Mouse (Mus musculus) embryonic facial prominence, embryonic 10.5 days (tissue): ENCODE measurements around the gene Mrpl43. TPM values are rescaled to one million over a fixed set of nuclear protein-coding genes. Genes with fewer than 3 reads are reported as not detected.
A peak's percentile ranks its signal among the peaks of the same experiment; 100 is the strongest.

Source experiments
- DNase-seq: peaks from one replicate; pipeline ENCODE4 v3.0.0-alpha.2; 2017; ENCODE audit warnings: low spot score
- H3K27ac ChIP-seq: fragments of 300-500 bp; sonication (generic); replicated peaks from 2 replicates; pipeline ENCODE4 v1.5.1; 2016; ENCODE audit warnings: mild to moderate bottlenecking
- H3K27me3 ChIP-seq: fragments of 300-500 bp; sonication (generic); replicated peaks from 2 replicates; pipeline ENCODE4 v1.6.1; 2016; ENCODE audit warnings: low read depth, mild to moderate bottlenecking; ENCODE audit not compliant: poor library complexity, severe bottlenecking
- H3K36me3 ChIP-seq: fragments of 300-500 bp; sonication (generic); replicated peaks from 2 replicates; pipeline ENCODE4 v1.6.1; 2016; ENCODE audit warnings: mild to moderate bottlenecking, moderate library complexity
- H3K4me1 ChIP-seq: fragments of 300-500 bp; sonication (generic); 2 replicates; pipeline ENCODE4 v1.6.1; 2016
- H3K4me3 ChIP-seq: fragments of 300-500 bp; sonication (generic); 2 replicates; pipeline ENCODE4 v1.5.1; 2016; ENCODE audit warnings: mild to moderate bottlenecking, moderate library complexity
- H3K9me3 ChIP-seq: fragments of 300-500 bp; sonication (generic); 2 replicates; pipeline ENCODE4 v1.6.1; 2016; ENCODE audit warnings: mild to moderate bottlenecking
- WGBS: fragments of 180-500 bp; shearing (Covaris S2); methylation state at CpG from one replicate; pipeline ENCODE4 v1.1.7; 2016; 5-methylcytosine and 5-hydroxymethylcytosine counted together
- polyA plus RNA-seq: library from polyadenylated mRNA; unstranded; fragments of >200 nt; fragmentation: Nextera tagmentation; extraction: Ambion mirVana; gene quantifications from 2 replicates; pipeline ENCODE4 v1.2.1, GENCODE M21; 2016

The Mrpl43 gene
- polyA plus RNA-seq, 1 experiment from 2014 or later: 74.8 TPM

DNA sequence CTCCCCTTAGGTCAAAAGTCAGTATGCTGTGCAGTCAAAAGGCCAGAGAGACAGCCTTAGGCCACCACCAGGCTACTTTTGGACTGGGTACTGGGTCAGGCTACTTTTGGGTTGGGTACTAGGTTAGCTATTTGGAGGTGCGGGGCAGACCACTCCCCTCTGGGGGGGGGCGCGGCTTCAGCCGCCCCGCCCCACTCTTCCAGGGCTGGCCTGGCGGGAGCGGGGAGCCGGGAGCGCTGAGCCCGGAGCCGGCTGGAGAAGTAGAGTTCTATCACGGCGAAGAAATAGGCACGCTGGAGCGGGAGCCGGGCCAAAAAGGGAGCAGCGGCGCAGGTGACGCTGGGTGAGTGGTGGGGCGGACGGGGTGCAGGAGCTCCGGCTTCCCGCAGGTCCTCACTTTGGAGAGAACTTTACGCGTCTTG is 8.8 kb upstream of the Mrpl43 start:
- DNase-seq: peak; percentile 69
- no peaks in the 10 kb centered on the region for H3K27me3 ChIP-seq
- WGBS: under 1% methylated on average over 25 of the region's 25 CpGs
- H3K27ac ChIP-seq: peak overlapping the region; percentile 98
- peak overlapping the region; percentile 87 for H3K4me3 ChIP-seq
- peaks cover 33% of the 10 kb centered on the region for H3K36me3 ChIP-seq
- H3K4me1 ChIP-seq: peaks cover 67% of the 10 kb centered on the region
- H3K9me3 ChIP-seq: no peaks in the 10 kb centered on the region

DNA sequence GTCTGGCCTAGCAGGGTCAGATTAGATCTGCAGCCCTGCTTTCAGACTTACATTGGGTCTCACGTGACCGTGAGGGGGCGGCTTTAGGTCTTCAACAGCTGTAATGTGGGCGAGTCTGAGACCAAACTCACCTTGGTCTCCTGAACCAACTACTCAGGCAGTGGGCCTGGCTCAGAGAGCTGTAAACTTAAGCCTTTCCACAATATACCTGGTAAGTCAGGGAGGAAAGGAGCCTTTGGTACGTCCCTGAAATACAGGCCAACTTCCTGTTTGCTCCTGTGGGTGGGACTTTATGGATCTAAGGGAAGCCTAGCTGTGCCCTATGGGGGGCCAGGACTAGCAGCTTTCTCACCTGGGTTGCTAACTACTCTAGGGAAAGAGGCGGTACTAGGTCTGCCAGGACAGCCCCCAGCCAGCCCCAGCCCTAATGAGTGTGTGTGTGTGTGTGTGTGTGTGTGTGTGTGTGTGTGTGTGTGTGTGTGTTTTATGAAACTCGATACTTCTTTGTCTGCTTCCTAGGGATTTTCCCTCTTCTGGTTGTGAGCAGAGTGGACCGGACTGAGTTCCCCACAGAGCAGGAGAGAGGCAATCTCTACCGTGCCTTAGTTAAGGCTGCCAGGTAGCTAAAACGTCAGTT is 8.2 kb upstream of the Mrpl43 start, which contains the start of gene Lzts2:
Gene Lzts2 (plus strand): TSS at position 80 of the 637 bp plus-strand sequence.
- H3K4me1 ChIP-seq: peaks cover 62% of the 10 kb centered on the region
- no peaks in the 10 kb centered on the region for H3K27me3 ChIP-seq
- peak within 1 kb of the TSS; percentile 98 for H3K27ac ChIP-seq
- 6% methylated on average over 10 of the region's 10 CpGs for WGBS
- DNase-seq: peak; percentile 69
- no peaks in the 10 kb centered on the region for H3K9me3 ChIP-seq
- peaks cover 34% of the 10 kb centered on the region for H3K36me3 ChIP-seq
- H3K4me3 ChIP-seq: peak within 1 kb of the TSS; percentile 87

DNA sequence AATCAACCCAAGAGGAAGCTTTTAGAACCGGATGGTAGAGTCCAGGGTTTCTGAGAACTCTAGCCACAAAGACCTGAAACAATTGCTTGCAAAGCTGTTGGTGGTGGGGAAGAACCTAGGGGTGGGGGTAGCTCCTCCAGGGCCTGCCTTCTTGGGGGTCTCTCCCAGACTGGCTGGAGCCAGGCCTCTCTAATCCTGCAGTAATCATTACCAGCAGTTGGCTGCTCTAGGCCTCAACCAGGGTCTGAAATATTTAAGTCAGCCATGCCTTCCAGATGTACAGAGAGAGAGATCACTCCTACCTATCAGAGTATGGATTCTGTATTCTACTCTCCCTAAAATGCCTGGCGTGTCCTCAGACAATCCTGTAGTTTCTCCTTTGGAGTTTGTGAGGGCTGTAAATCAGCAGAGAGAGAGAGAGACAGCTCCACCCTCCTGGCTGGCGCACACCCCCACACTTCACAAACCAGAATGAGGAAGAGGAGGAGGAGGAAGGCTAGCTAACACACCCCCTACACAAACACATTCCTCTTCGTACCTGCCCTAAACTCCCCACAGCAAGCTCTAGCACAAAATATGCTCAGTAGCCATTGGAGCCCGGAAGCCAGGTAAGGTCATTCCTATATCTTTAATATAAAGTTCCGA is 7.5 kb upstream of the Mrpl43 start:
- Histone ChIP-seq H3K4me1 (peaks cover 58% of the 10 kb centered on the region), H3K27me3 (no peaks in the 10 kb centered on the region), H3K27ac (peak overlapping the region; percentile 98), H3K36me3 (peaks cover 41% of the 10 kb centered on the region), H3K4me3 (peak overlapping the region; percentile 87; the same call in 1 of the 2 replicates), H3K9me3 (no peaks in the 10 kb centered on the region)
- WGBS: 55% methylated on average over 6 of the region's 6 CpGs
- peak; percentile 67 for DNase-seq

DNA sequence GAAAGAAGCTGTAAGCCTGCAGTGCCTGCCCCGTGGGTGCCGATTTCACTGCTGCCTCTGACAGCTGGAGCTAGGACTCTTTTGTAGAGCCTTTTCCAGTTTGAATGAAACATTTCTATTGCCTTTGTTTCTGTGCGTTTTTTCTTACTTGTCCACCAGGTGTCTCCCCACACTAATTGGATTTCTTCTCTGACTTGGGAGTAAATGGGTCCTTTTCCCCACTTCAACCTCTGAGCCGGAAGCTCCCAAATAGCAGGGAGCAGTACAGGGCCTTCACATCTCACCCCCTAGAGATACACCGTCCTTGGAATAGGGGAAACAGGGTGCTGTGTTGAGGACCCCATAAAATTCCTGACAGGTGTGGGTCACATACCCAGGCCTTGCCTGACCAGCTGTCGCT is 6.4 kb upstream of the Mrpl43 start:
- Histone ChIP-seq H3K9me3 (no peaks in the 10 kb centered on the region), H3K36me3 (peaks cover 51% of the 10 kb centered on the region), H3K27ac (peak overlapping the region; percentile 98), H3K27me3 (no peaks in the 10 kb centered on the region), H3K4me1 (peaks cover 61% of the 10 kb centered on the region), H3K4me3 (no peak overlapping the region)
- 49% methylated on average over 6 of the region's 6 CpGs for WGBS
- peak; percentile 21 for DNase-seq

DNA sequence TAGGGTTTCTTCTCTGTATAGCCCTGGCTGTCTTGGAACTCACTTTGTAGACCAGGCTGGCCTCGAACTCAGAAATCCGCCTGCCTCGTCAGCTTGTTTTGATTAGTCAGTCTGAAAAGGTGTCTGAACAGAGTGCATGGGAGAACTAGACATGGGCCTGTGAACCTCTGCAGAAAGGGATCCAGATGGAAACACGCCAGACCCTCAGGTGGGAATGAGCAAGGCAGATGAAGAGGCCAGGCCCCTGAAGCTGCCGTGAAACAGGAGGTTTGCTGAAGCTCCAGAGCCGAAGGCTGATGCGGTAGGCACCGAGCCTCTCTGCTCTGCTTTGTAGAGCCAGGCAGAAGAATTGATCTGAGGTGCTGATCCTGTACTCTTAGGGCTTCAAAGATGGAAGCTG is 6.0 kb upstream of the Mrpl43 start:
- H3K36me3 ChIP-seq: peaks cover 56% of the 10 kb centered on the region
- no peak overlapping the region for H3K4me3 ChIP-seq
- peaks cover 63% of the 10 kb centered on the region for H3K4me1 ChIP-seq
- no peaks in the 10 kb centered on the region for H3K9me3 ChIP-seq
- H3K27ac ChIP-seq: peak overlapping the region; percentile 98
- no peak for DNase-seq
- H3K27me3 ChIP-seq: no peaks in the 10 kb centered on the region
- WGBS: 86% methylated on average over 8 of the region's 8 CpGs

DNA sequence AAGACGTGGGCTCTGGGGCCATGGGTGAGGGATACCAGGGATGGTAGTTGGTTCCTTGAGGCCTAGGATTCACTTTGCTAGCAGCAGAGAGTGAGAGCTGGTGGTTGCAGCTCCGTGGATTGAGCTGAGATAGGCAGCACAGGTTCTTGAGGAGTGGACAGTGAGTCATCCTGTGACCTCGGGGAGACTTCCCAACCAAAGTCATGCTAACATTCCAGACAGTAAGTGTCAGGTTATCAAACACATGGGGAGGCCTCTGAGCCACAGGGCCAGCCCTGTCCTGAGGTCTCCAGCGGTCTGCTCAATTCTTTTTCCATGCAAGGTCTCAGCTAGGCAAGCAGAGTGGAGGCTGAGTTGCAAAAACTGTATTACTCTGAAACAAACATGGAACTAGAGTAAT is 4.4 kb upstream of the Mrpl43 start:
- no peaks in the 10 kb centered on the region for H3K9me3 ChIP-seq
- no peak overlapping the region for H3K27ac ChIP-seq
- 91% methylated on average over 4 of the region's 4 CpGs for WGBS
- H3K4me1 ChIP-seq: peaks cover 56% of the 10 kb centered on the region
- H3K36me3 ChIP-seq: peaks cover 57% of the 10 kb centered on the region
- no peaks in the 10 kb centered on the region for H3K27me3 ChIP-seq
- H3K4me3 ChIP-seq: no peak overlapping the region
- DNase-seq: no peak

DNA sequence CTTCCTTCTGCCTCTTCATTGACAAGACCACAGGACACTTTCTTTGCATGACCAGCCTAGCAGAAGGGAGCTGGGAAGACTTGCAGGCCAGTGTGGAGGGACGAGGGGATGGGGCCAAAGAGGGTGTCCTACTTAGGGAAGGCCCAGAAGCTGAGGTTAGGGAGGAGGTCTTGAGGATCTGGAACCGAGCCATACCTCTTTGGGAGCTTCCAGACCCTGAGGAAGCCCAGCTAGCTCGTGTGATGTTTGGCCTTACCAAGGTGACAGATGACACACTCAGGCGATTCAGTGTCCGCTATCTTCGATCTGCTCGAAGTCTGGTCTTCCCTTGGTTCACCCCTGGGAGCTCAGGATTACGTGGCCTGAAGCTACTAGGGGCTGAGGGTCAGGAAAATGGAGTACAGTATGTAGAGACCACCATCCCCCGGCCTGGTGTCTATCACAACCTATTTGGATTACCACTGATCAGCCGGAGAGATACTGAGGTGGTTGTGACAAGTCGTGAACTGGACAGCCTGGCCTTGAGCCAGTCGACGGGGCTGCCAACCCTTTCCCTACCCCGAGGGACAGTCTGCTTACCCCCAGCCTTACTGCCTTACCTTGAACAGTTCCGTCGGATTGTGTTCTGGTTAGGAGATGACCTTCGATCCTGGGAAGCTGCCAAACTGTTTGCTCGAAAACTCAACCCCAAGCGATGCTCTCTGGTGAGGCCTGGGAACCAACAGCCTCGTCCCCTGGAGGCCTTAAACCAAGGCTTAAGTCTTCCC is 1.4 kb upstream of the Mrpl43 start:
- H3K4me3 ChIP-seq: peak overlapping the region; percentile 97
- H3K27ac ChIP-seq: peak overlapping the region; percentile 90

DNA sequence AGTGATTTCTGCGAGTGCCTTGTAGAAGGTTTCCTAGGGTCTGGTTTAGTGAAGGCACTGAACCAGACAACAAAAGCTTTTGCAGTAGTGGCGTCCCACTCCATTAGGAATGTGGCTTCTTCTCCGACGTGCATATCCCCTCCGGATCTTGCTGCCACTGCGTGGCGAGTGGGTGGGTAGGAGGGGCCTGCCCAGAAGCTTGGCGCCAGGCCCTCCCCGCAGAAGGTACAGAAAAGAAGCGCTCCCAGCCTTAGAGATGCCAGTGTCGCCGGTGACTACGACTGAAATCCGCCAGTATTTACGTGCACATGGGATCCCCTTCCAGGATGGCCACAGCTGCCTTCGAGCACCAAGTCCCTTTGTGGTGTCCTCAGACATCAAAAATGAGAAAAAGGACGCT is 779 bp upstream of the Mrpl43 start:
- 46% methylated on average over 17 of the region's 17 CpGs for WGBS
- Histone ChIP-seq H3K27me3 (no peaks in the 10 kb centered on the region), H3K9me3 (no peaks in the 10 kb centered on the region), H3K4me1 (peaks cover 28% of the 10 kb centered on the region), H3K27ac (peak overlapping the region; percentile 90), H3K36me3 (peaks cover 77% of the 10 kb centered on the region), H3K4me3 (peak overlapping the region; percentile 97)
- DNase-seq: no peak

More for the DNA sequence above, 1.4 kb upstream of the Mrpl43 start:
- Histone ChIP-seq H3K4me1 (peaks cover 32% of the 10 kb centered on the region), H3K27me3 (no peaks in the 10 kb centered on the region), H3K36me3 (peaks cover 76% of the 10 kb centered on the region), H3K9me3 (no peaks in the 10 kb centered on the region)
- DNase-seq: no peak
- 91% methylated on average over 20 of the region's 20 CpGs for WGBS

DNA sequence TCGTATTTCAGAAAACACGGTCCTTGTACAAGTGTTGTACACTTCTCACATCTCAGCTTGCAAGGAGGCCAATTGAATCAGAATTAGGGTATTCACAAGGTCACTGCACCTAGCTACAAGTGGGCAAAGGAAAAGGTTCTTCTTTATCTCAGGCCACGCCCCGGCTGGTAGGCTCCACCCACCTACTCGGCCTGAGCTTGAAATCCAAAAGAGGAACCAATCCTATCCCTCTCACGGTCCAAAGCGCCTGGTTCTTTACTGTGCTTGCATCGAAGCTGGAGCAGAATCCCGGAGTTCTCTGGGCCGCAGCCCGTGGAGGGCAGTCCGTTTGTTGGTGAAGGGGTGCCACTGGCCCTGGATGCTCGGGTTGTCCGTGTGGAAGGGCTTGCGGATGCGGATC is 798 bp downstream of the Mrpl43 start, which contains the start of gene Twnk:
Gene Twnk (plus strand): TSS at position 220 of the 400 bp plus-strand sequence.
- peak; percentile 50 for DNase-seq
- H3K4me3 ChIP-seq: peak within 1 kb of the TSS; percentile 97
- H3K4me1 ChIP-seq: peaks cover 28% of the 10 kb centered on the region
- WGBS: 11% methylated on average over 16 of the region's 16 CpGs
- peaks cover 77% of the 10 kb centered on the region for H3K36me3 ChIP-seq
- H3K9me3 ChIP-seq: no peaks in the 10 kb centered on the region
- H3K27me3 ChIP-seq: no peaks in the 10 kb centered on the region
- H3K27ac ChIP-seq: peak within 1 kb of the TSS; percentile 90

DNA sequence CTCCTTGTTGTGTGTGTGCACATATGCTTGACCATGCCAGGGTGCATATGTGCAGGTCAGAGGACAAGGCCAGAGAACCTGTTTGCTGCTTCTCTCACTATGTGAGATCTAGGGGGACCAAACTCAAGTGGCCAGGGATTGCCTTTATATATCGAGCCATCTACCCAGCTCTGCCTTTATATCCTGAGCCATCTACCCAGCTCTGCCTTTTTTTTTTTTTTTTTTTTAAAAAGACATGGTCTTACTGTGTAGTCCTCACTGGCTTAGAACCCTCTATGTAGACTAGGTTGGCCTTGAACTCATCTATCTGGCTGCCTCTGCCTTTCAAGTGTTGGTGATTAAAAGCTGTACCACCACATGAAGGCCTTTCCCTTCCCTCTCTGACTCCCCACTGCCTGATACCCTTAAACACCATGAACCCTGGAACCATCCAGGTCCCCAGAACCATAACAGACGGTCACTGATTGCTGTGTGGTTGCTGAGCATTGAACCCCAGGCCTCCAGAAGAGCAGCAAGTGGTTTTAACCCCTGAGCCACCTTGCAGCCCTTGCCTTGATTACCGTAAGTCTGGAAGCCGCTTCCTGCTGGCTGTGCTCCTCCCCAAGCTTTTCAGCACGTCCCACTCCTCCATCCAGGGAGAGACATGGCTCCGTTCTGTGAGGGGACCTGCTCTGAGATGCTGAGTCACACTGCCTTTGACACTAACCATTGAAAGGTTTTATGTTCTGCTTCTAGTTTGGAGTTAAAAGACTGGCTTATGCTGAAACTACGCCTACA is 2.3 kb downstream of the Mrpl43 start:
- no peak overlapping the region for H3K27ac ChIP-seq
- no peaks in the 10 kb centered on the region for H3K9me3 ChIP-seq
- no peaks in the 10 kb centered on the region for H3K27me3 ChIP-seq
- peaks cover 78% of the 10 kb centered on the region for H3K36me3 ChIP-seq
- H3K4me1 ChIP-seq: peaks cover 25% of the 10 kb centered on the region
- H3K4me3 ChIP-seq: no peak overlapping the region
- 90% methylated on average over 7 of the region's 7 CpGs for WGBS
- no peak for DNase-seq

DNA sequence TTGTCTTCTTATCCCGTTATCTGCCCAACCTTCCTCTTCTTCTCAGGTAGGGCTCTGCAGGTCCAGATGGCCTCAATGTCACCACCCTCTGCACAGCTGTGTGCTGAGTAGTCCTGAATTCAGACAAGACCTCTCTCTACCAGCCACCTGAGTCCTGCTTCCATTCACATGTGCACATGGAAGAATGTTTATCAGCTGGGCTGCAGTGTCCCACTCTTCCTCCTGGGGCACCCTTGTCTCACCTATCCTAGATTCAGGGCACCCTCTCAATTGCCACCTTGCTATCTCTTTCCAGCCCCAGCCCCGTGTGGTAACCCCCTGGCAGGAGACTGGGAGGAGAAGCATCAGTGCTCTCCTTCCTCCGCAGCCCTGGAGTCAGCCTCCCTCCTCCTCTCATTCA is 3.9 kb downstream of the Mrpl43 start:
- H3K27ac ChIP-seq: no peak overlapping the region
- H3K4me3 ChIP-seq: no peak overlapping the region
- H3K27me3 ChIP-seq: no peaks in the 10 kb centered on the region
- DNase-seq: no peak
- 69% methylated on average over 3 of the region's 3 CpGs for WGBS
- H3K4me1 ChIP-seq: peaks cover 29% of the 10 kb centered on the region
- H3K9me3 ChIP-seq: no peaks in the 10 kb centered on the region
- H3K36me3 ChIP-seq: peaks cover 78% of the 10 kb centered on the region

DNA sequence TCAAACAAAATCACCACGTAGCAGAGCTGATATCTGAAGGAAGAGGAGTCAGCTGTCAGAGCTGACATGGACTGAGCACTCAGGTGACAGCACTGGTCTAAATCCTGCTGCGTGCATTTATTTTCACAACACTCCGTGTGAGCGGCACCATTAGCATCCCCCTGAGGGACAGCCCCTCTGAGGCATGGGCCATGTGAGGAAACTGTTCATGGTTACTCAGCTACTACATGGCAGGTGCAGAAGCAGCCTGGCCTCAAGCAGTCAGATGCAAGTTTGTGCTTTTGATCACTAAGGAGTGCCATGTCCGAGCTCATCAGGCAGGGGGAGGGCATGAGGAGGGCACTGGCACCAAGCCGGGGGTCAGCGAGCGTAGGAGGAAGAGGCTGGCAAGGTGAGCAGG is 6.6 kb downstream of the Mrpl43 start:
- WGBS: 87% methylated on average over 8 of the region's 8 CpGs
- Histone ChIP-seq H3K4me1 (peaks cover 13% of the 10 kb centered on the region), H3K4me3 (no peak overlapping the region), H3K27ac (no peak overlapping the region), H3K9me3 (no peaks in the 10 kb centered on the region), H3K36me3 (peaks cover 85% of the 10 kb centered on the region), H3K27me3 (no peaks in the 10 kb centered on the region)
- DNase-seq: no peak
